ENCODE assay signal across 13 mouse cellular contexts in the genomic region with DNA sequence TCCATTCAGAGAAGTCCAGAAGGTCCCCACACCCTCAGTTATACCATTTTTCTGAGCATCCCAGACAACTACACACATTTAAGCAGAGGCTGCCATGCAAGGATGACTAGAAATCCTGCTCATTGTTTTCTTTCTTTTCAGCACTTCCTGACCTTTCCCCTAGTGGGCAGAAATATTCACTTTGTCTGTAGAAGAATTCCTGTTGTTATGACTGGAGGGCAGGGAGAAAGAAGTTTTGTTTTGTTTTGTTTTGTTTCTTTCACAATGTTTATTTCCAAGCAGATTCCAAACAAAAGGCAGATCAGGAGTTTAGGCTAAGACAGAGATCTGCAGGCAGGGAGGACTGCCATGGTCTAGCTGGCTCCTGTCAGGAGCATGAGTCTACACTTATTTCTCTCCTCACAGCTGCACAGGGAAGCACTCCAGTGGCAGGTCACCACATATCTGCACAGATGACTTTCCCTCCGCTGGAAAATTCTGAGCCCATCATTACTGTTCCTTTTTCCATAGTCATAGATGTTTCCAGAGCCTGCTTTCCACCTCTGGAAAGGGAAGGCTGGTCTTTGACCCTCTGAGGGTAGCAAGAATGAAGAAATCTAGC.
DNase-seq lines count a peak whose midpoint lies in the region; ATAC-seq and TF ChIP-seq lines count a peak whose summit lies in the region.
"Had no signal": no experiment of that assay in that cellular context is flagged by ENCODE, and none has a peak within 500 bp of the region (broad histone marks: within the 10 kb centered on the region; RNA-seq: fewer than 3 reads in every experiment).

No protein-coding gene starts in this region.

- no peak for TF ChIP-seq EP300 in heart, postnatal 0 days (IDR thresholded peaks at IDR 0.05; ENCODE audit: low read depth)

- H3K27me3 ChIP-seq in hindbrain, postnatal 0 days (ENCODE audit: insufficient read depth, low read length): no peaks in the 10 kb centered on the region
- H3K27me3 ChIP-seq in hindbrain, embryonic 12.5 days: no peaks in the 10 kb centered on the region
- H3K27me3 ChIP-seq in heart, postnatal 0 days (ENCODE audit: control insufficient read depth, insufficient read depth, low read length): no peaks in the 10 kb centered on the region
- H3K27me3 ChIP-seq: forebrain, embryonic 15.5 days; liver, embryonic 13.5 days had no signal

- no peaks in the 10 kb centered on the region for H3K36me3 ChIP-seq in hindbrain, postnatal 0 days (ENCODE audit: insufficient read depth, low read length)
- no peaks in the 10 kb centered on the region for H3K36me3 ChIP-seq in hindbrain, embryonic 12.5 days
- H3K36me3 ChIP-seq in heart, postnatal 0 days (replicated peaks; ENCODE audit: control insufficient read depth, insufficient read depth, low read length): no peaks in the 10 kb centered on the region
- H3K36me3 ChIP-seq: forebrain, embryonic 15.5 days; liver, embryonic 13.5 days had no signal

- no peak overlapping the region for H3K27ac ChIP-seq in hindbrain, postnatal 0 days
- no peak overlapping the region for H3K27ac ChIP-seq in hindbrain, embryonic 12.5 days
- peak overlapping the region; percentile 38; the same call in 1 of the 2 replicates for H3K27ac ChIP-seq in brown adipose tissue, adult 24 weeks (replicated peaks; ENCODE audit: low read depth, low read length)
- peak overlapping the region; percentile 54 for H3K27ac ChIP-seq in heart, postnatal 0 days (ENCODE audit: low read depth)
- H3K27ac ChIP-seq: forebrain, embryonic 15.5 days; liver, embryonic 13.5 days had no signal

- no peak overlapping the region for H3K9ac ChIP-seq in hindbrain, postnatal 0 days (replicated peaks; ENCODE audit: low read length)
- H3K9ac ChIP-seq in hindbrain, embryonic 12.5 days: no peak overlapping the region
- H3K9ac ChIP-seq in heart, postnatal 0 days (replicated peaks; ENCODE audit: low read depth, low read length): no peak overlapping the region
- H3K9ac ChIP-seq: forebrain, embryonic 15.5 days; liver, embryonic 13.5 days had no signal

- H3K4me3 ChIP-seq in hindbrain, postnatal 0 days (ENCODE audit: low read length): no peak overlapping the region
- no peak overlapping the region for H3K4me3 ChIP-seq in hindbrain, embryonic 12.5 days
- H3K4me3 ChIP-seq in brown adipose tissue, adult 24 weeks (ENCODE audit: insufficient read depth, low read depth, low read length): no peak overlapping the region
- H3K4me3 ChIP-seq in heart, postnatal 0 days (ENCODE audit: low read depth, low read length): no peak overlapping the region
- H3K4me3 ChIP-seq: forebrain, embryonic 15.5 days; liver, embryonic 13.5 days had no signal

- no peak overlapping the region for H3K4me2 ChIP-seq in hindbrain, postnatal 0 days (ENCODE audit: low read depth, low read length)
- no peak overlapping the region for H3K4me2 ChIP-seq in hindbrain, embryonic 12.5 days (replicated peaks)
- H3K4me2 ChIP-seq in heart, postnatal 0 days (ENCODE audit: low read depth, low read length): no peak overlapping the region
- H3K4me2 ChIP-seq: forebrain, embryonic 15.5 days; liver, embryonic 13.5 days had no signal

- H3K4me1 ChIP-seq in hindbrain, postnatal 0 days (ENCODE audit: insufficient read depth, low read length): no peaks in the 10 kb centered on the region
- peaks cover 3% of the 10 kb centered on the region; the same call in 1 of the 2 replicates for H3K4me1 ChIP-seq in hindbrain, embryonic 12.5 days
- H3K4me1 ChIP-seq in brown adipose tissue, adult 24 weeks (ENCODE audit: control insufficient read depth, insufficient read depth, insufficient read length, low read length): peaks cover 23% of the 10 kb centered on the region
- H3K4me1 ChIP-seq in heart, postnatal 0 days (ENCODE audit: control insufficient read depth, insufficient read depth): peaks cover 27% of the 10 kb centered on the region

- peak; percentile 29 for TF ChIP-seq CTCF in hindbrain, postnatal 0 days (IDR thresholded peaks at IDR 0.05; ENCODE audit: low read depth)
- peak; percentile 31 for TF ChIP-seq CTCF in heart, postnatal 0 days (IDR thresholded peaks at IDR 0.05; ENCODE audit: low read depth)

- no peaks in the 10 kb centered on the region for H3K9me3 ChIP-seq in hindbrain, postnatal 0 days (ENCODE audit: low read length)
- H3K9me3 ChIP-seq in hindbrain, embryonic 12.5 days (replicated peaks): no peaks in the 10 kb centered on the region
- H3K9me3 ChIP-seq in heart, postnatal 0 days (replicated peaks; ENCODE audit: control insufficient read depth, low read length): no peaks in the 10 kb centered on the region
- H3K9me3 ChIP-seq: forebrain, embryonic 15.5 days; liver, embryonic 13.5 days had no signal

- ATAC-seq in hindbrain, postnatal 0 days: no peak
- ATAC-seq in hindbrain, embryonic 12.5 days (ENCODE audit: low FRiP score): no peak
- ATAC-seq in heart, postnatal 0 days (ENCODE audit: insufficient read depth, low read depth): peak; percentile 61
- ATAC-seq in erythroblast, adult 5-6 weeks (replicated peaks; ENCODE audit: low FRiP score, poor library complexity, severe bottlenecking): no peak
- ATAC-seq: forebrain, embryonic 15.5 days had no signal

- no peak for DNase-seq in hindbrain, postnatal 0 days (ENCODE audit: low spot score)
- DNase-seq in lung, postnatal 10 days: peak; percentile 59
- no peak for DNase-seq in lung, adult 18-20 months
- DNase-seq in heart, postnatal 0 days (ENCODE audit: low spot score): peak; percentile 58
- DNase-seq: adrenal gland, postnatal 36 days; cerebellum, adult 11-12 months; gastrocnemius, postnatal 10 days; layer of hippocampus, adult 9-11 months; liver, embryonic 13.5 days had no signal

- WGBS in hindbrain, postnatal 0 days: 67% methylated on average over 1 of the region's 1 CpGs
- 69% methylated on average over 1 of the region's 1 CpGs for WGBS in hindbrain, embryonic 12.5 days
- WGBS in heart, postnatal 0 days: 11% methylated on average over 1 of the region's 1 CpGs

Comparison
In these comparisons a context has a peak if more than half of its experiments do, and no peak if none do; other contexts are left out.
1. DNase-seq: peak in lung, postnatal 10 days (single experiment) and heart, postnatal 0 days (single experiment); none in hindbrain, postnatal 0 days (single experiment) and lung, adult 18-20 months (0 of 2).
2. H3K27ac ChIP-seq: peak in brown adipose tissue, adult 24 weeks (single experiment) and heart, postnatal 0 days (single experiment); none in hindbrain, postnatal 0 days (single experiment) and hindbrain, embryonic 12.5 days (single experiment).